Mouse (Mus musculus) neural tube, embryonic 12.5 days (tissue): ENCODE results near the gene Samd4b. TPM values are rescaled to one million over a fixed set of nuclear protein-coding genes. Genes with fewer than 3 reads are reported as not detected.

Experiments
- ATAC-seq: fragments of 200-750 bp; cut with Nextera tagmentation; 2 replicates; pipeline ENCODE4 v1.8.0; 2017; ENCODE audit warnings: low read depth, mild to moderate bottlenecking, moderate TSS enrichment, moderate library complexity; ENCODE audit not compliant: low FRiP score
- H3K27ac ChIP-seq: fragments of 300-500 bp; sonication (generic); 2 replicates; pipeline ENCODE4 v1.5.1; 2016
- H3K27me3 ChIP-seq: fragments of 300-500 bp; sonication (generic); replicated peaks from 2 replicates; pipeline ENCODE4 v1.6.1; 2016; ENCODE audit warnings: mild to moderate bottlenecking
- H3K36me3 ChIP-seq: fragments of 300-500 bp; sonication (generic); 2 replicates; pipeline ENCODE4 v1.6.1; 2016; ENCODE audit warnings: mild to moderate bottlenecking
- H3K4me1 ChIP-seq: fragments of 300-500 bp; sonication (generic); 2 replicates; pipeline ENCODE4 v1.6.1; 2016
- H3K4me2 ChIP-seq: fragments of 300-500 bp; sonication (generic); replicated peaks from 2 replicates; pipeline ENCODE4 v1.6.1; 2016; ENCODE audit warnings: mild to moderate bottlenecking
- H3K4me3 ChIP-seq: fragments of 300-500 bp; sonication (generic); 2 replicates; pipeline ENCODE4 v1.5.1; 2016
- H3K9ac ChIP-seq: fragments of 300-500 bp; sonication (generic); 2 replicates; pipeline ENCODE4 v1.6.1; 2016; ENCODE audit warnings: mild to moderate bottlenecking
- H3K9me3 ChIP-seq: fragments of 300-500 bp; sonication (generic); 2 replicates; pipeline ENCODE4 v1.6.1; 2016; ENCODE audit warnings: mild to moderate bottlenecking
- WGBS: fragments of 180-500 bp; shearing (Covaris S2); methylation state at CpG from one replicate; pipeline ENCODE4 v1.1.7; 2016; 5-methylcytosine and 5-hydroxymethylcytosine counted together
- polyA plus RNA-seq: library from polyadenylated mRNA; unstranded; fragments of >200 nt; fragmentation: Nextera tagmentation; extraction: Ambion mirVana; gene quantifications from 2 replicates; pipeline ENCODE4 v1.2.1, GENCODE M21; 2016

Gene Samd4b
- polyA plus RNA-seq, 1 experiment from 2014 or later, result 35.0 TPM

DNA sequence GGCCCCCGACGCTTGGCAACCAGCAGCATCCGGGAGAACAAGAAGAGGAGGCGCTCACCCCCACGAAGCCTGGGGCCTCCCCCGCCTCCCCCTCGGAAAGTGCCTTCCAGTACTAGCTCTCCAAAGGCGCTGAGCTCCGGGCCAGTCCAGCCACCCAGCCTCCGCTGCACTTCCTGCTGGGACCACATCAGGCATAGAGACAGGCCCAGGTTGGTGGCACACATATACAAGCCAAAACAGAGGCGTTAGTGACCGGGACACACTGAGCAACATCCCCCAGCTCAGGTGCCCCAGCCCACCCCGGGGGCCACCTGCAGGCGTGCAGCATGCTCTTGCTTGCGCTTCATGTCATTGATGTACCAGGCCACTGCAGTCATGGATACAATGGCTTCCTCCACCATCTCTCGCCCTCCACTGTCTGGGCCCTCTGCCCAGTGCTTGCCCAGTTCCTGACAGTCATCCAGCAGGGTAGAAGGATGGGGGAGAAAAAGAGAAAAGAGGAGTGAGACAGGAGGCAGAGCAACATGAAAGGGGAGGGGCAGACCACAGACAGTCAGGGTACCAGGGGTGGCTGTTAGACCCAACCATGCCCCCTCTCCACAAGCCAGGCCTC lies 230.2 kb downstream of the Samd4b start:
- no peaks in the 10 kb centered on the region for H3K9me3 ChIP-seq
- H3K27me3 ChIP-seq, result no peaks in the 10 kb centered on the region
- H3K36me3 ChIP-seq, result peaks cover 68% of the 10 kb centered on the region
- WGBS, result 92% methylated on average over 16 of the region's 16 CpGs
- H3K4me1 ChIP-seq, result peaks cover 28% of the 10 kb centered on the region
- H3K27ac ChIP-seq, result no peak overlapping the region
- H3K4me3 ChIP-seq, result no peak overlapping the region
- no peak for ATAC-seq
- no peak overlapping the region for H3K4me2 ChIP-seq
- peak overlapping the region; percentile 17; the same call in 1 of the 2 replicates for H3K9ac ChIP-seq

DNA sequence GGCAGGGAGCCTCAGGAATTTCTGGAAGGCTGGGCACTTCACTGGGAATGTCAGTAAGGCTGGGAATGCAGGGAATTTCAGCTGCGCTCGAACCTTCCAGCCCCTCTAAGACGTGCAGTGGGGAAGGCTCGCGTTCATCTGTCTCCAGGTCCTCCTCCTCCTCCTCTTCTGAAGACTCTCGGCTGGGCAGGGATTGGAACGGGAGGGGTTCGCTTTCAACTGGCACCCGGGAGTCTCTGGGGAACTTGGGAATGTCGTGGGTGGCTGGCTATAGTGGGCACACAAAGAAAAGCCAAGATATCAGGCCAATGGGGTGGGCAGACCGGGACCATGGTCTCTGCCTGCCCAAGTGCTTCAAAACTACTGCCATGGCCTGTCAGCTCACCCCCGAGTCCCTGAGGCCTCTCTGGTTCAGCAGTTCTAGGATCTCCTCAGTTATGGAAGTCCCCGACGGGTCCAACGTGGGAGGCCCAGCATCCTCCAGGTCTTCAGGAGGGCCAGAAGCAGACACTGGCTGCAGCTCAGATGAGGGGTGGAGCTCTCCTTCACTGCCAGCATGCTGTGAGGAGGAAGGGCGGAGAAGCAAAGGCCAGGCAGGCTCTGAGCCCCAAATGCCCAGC lies 235.4 kb downstream of the Samd4b start:
- Histone ChIP-seq H3K4me2 (no peak overlapping the region), H3K9ac (no peak overlapping the region), H3K27ac (no peak overlapping the region), H3K4me3 (no peak overlapping the region), H3K36me3 (peaks cover 82% of the 10 kb centered on the region), H3K9me3 (no peaks in the 10 kb centered on the region), H3K4me1 (0 out of 2 replicates have a peak, but pooled peaks cover 5% of the 10 kb centered on the region), H3K27me3 (no peaks in the 10 kb centered on the region)
- 89% methylated on average over 16 of the region's 16 CpGs for WGBS
- no peak for ATAC-seq

DNA sequence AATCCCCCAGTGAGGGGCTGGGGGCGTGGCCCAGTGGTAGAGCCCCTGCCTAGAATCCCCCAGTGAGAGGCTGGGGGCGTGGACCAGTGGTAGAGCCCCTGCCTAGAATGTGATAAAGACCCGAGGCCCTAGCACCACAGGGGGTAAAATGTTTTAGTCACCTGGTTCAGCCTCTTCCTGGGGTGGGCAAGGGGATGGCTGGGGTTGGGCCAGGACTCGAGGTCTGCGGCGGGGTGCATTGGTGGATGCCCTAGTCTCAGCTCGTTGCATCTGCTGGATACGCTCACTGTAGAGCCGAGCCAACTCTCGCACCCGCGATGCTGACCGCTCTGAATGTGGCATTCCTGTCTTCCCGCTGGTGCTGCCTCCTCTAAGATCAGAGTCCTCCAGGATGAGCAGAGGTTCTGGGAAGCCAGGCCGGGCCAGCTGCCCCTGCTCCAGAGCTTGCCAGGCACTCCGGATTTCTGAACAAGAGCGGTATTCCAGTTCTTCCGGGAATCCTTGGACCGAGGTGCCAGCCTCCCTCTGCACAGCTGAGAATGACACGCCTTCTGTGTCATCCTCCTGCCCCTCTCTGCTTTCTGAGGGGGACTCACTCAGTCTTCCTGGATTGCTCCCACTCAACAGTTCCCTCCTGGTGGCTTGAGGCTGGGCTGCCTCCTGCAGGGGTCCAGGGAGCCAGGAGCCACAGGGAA lies 236.2 kb downstream of the Samd4b start:
- no peaks in the 10 kb centered on the region for H3K27me3 ChIP-seq
- H3K36me3 ChIP-seq, result peaks cover 75% of the 10 kb centered on the region
- no peak overlapping the region for H3K4me2 ChIP-seq
- no peak for ATAC-seq
- H3K4me3 ChIP-seq, result no peak overlapping the region
- H3K9me3 ChIP-seq, result no peaks in the 10 kb centered on the region
- 96% methylated on average over 20 of the region's 20 CpGs for WGBS
- H3K4me1 ChIP-seq, result 0 out of 2 replicates have a peak, but pooled peaks cover 6% of the 10 kb centered on the region
- H3K9ac ChIP-seq, result no peak overlapping the region
- no peak overlapping the region for H3K27ac ChIP-seq

DNA sequence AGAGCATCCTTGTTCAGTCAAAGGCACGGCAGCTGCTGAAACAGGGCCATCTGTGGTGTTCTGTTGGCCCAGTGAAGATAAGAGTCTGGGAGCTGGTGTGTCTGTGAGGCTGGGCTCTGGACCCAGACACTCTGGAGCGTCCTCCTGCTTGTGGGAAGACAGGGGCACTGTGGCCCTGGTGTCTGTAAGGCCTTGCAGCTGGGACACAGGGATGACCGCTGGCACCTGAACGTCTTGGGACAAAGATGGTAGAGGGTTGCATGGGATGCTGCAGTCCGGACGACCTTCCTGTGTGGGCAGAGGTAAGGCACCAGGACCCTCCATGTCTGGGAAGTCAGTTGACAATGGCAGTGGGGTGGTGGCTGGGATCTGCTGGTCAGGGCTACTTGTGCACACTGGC lies 237.7 kb downstream of the Samd4b start:
- no peak overlapping the region for H3K9ac ChIP-seq
- peaks cover 63% of the 10 kb centered on the region for H3K36me3 ChIP-seq
- H3K27me3 ChIP-seq, result no peaks in the 10 kb centered on the region
- ATAC-seq, result no peak
- no peak overlapping the region for H3K4me3 ChIP-seq
- H3K4me1 ChIP-seq, result 0 out of 2 replicates have a peak, but pooled peaks cover 6% of the 10 kb centered on the region
- H3K4me2 ChIP-seq, result no peak overlapping the region
- 96% methylated on average over 6 of the region's 6 CpGs for WGBS
- H3K9me3 ChIP-seq, result no peaks in the 10 kb centered on the region
- H3K27ac ChIP-seq, result no peak overlapping the region

DNA sequence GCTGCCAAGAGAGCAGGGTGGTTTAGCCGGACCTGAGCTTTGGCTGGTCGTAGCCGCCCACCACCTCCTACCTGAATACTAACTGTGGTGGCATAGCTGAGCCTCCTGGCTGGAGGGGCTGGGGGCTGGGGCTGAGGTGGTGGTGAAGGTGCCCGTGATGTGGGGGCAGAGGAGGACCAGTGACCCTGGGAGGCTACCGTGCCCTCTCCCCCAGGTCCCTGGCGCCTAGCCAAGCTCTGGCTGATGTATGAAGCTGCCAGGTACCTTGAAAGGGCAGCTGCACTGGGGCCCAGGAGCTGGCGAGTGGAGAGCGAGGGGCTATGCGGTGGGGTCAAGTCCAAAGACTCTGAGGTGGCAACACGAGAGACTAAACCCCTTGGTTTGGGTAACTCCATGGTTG lies 238.1 kb downstream of the Samd4b start:
- Histone ChIP-seq H3K4me2 (no peak overlapping the region), H3K27me3 (no peaks in the 10 kb centered on the region), H3K4me3 (no peak overlapping the region), H3K9me3 (no peaks in the 10 kb centered on the region), H3K27ac (no peak overlapping the region), H3K4me1 (0 out of 2 replicates have a peak, but pooled peaks cover 6% of the 10 kb centered on the region), H3K36me3 (peaks cover 63% of the 10 kb centered on the region), H3K9ac (no peak overlapping the region)
- WGBS, result 93% methylated on average over 10 of the region's 10 CpGs
- ATAC-seq, result no peak

DNA sequence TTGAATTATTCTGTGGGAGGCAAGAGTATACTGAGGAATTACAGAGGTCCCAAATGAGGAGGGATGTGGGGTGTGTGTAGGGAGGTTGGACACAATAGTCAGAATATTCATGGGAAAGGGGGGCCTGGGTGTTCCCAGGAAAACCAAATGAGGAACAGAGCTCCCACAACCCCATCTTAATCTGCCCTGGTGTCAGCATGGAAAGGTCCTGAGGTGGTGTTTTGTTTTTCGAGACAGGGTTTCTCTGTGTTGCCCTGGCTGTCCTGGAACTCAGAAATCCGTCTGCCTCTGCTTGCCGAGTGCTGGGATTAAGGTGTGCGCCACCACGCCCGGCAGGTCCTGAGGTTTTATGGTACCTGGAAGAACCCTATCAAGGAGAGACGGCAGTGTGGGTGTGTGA lies 239.5 kb downstream of the Samd4b start:
- no peak overlapping the region for H3K4me2 ChIP-seq
- ATAC-seq, result no peak

DNA sequence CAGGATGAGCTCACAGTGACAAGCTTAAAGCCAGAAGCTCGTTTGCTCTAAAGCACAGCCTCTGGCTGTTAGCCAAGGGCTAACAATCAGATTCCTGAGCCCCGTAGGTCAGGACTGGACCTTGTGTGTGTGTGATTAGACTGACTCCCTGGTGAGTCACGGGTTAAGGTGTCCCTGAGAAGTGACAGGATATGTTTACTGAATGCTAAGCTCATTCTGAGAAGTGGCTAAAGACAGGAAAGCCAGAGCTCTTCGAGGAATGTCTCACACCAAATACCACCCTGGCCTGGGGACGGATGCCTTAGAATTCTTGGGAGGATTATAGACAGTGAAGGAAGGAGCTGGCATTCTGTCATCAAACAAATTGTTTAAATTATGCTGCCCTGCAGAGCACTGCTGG lies 240.0 kb downstream of the Samd4b start:
- peaks cover 65% of the 10 kb centered on the region for H3K36me3 ChIP-seq
- H3K4me1 ChIP-seq, result 0 out of 2 replicates have a peak, but pooled peaks cover 6% of the 10 kb centered on the region
- 0 out of 2 replicates have a peak overlapping the region, but pooled peaks have one; percentile 5 for H3K9ac ChIP-seq
- no peaks in the 10 kb centered on the region for H3K9me3 ChIP-seq
- H3K4me3 ChIP-seq, result no peak overlapping the region
- no peak for ATAC-seq
- 26% methylated on average over 5 of the region's 5 CpGs for WGBS
- no peaks in the 10 kb centered on the region for H3K27me3 ChIP-seq
- H3K4me2 ChIP-seq, result no peak overlapping the region
- H3K27ac ChIP-seq, result no peak overlapping the region

More for the DNA sequence above, 239.5 kb downstream of the Samd4b start:
- H3K27me3 ChIP-seq, result no peaks in the 10 kb centered on the region
- peaks cover 62% of the 10 kb centered on the region for H3K36me3 ChIP-seq
- H3K9ac ChIP-seq, result no peak overlapping the region
- no peak overlapping the region for H3K4me3 ChIP-seq
- 81% methylated on average over 7 of the region's 7 CpGs for WGBS
- 0 out of 2 replicates have a peak, but pooled peaks cover 6% of the 10 kb centered on the region for H3K4me1 ChIP-seq
- no peaks in the 10 kb centered on the region for H3K9me3 ChIP-seq
- H3K27ac ChIP-seq, result no peak overlapping the region

DNA sequence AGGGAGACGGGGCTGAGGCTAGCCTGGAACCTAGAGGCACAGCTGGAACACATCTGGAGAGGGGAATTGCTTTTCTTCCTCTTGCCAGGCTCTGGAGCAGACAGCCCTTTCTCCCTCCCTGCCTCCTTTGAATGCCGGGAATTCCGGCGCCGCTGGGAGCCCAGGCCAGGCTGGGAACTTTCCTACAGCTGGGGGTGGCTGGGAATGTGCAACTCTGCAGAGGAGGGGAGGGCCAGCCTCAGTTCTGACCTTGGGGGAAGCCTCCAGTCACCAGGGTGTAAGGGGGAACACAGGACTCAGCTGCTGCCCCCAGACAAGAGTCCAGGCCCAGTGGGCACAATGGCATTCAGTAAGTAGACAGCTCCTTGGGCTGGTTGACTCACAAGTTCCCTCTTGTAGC lies 241.0 kb downstream of the Samd4b start:
- peaks cover 60% of the 10 kb centered on the region for H3K36me3 ChIP-seq

DNA sequence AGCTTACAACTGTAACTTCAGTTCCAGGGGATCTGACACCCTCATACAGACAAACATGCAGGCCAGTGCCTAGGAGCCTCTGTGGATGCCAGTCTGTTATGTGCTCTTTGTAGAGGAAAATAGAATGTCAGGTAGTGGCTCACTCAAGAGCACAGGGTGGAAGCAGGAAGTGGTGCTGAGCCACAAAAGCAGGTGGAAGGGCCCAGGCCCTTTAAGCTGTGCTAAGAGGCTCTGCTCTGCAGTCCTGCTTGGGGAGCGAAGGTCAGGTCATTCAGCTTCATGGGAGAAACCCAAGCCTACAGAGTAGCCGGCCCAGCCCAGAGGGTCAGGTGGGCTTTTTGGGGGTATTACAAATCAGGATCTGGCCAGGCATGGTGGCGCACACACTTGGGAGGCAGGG lies 242.7 kb downstream of the Samd4b start:
- H3K4me3 ChIP-seq, result no peak overlapping the region
- H3K9me3 ChIP-seq, result no peaks in the 10 kb centered on the region
- no peak overlapping the region for H3K9ac ChIP-seq
- no peak overlapping the region for H3K27ac ChIP-seq
- no peaks in the 10 kb centered on the region for H3K27me3 ChIP-seq
- H3K36me3 ChIP-seq, result peaks cover 44% of the 10 kb centered on the region
- H3K4me2 ChIP-seq, result no peak overlapping the region
- 93% methylated on average over 3 of the region's 3 CpGs for WGBS
- no peak for ATAC-seq
- H3K4me1 ChIP-seq, result peaks cover 17% of the 10 kb centered on the region

More for the DNA sequence above, 241.0 kb downstream of the Samd4b start:
- WGBS, result 6% methylated on average over 5 of the region's 5 CpGs
- Histone ChIP-seq H3K4me3 (no peak overlapping the region), H3K27me3 (no peaks in the 10 kb centered on the region), H3K4me1 (0 out of 2 replicates have a peak, but pooled peaks cover 9% of the 10 kb centered on the region), H3K27ac (no peak overlapping the region), H3K9me3 (no peaks in the 10 kb centered on the region), H3K9ac (no peak overlapping the region), H3K4me2 (no peak overlapping the region)
- no peak for ATAC-seq

DNA sequence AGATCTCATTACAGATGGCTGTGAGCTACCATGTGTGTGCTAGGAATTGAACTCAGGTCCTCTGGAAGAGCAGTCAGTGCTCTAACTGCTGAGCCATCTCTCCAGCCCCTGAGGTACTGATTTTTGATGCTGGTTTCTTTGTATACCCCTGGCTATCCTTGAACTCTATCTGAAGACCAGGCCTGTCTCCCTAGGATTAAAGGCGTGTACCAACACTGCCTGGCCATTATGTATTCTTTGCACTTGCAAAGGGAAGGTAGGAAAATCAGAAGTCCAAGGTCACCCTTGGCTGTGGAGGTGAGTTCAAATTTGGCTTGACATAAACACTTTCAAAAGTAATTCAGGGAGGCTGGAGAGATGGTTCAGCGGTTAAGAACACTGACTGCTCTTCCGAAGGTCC lies 243.3 kb downstream of the Samd4b start:
- Histone ChIP-seq H3K27me3 (no peaks in the 10 kb centered on the region), H3K4me2 (no peak overlapping the region), H3K4me3 (no peak overlapping the region), H3K9me3 (no peaks in the 10 kb centered on the region), H3K27ac (no peak overlapping the region), H3K36me3 (peaks cover 38% of the 10 kb centered on the region), H3K4me1 (peaks cover 22% of the 10 kb centered on the region), H3K9ac (no peak overlapping the region)
- 93% methylated on average over 3 of the region's 3 CpGs for WGBS
- no peak for ATAC-seq

DNA sequence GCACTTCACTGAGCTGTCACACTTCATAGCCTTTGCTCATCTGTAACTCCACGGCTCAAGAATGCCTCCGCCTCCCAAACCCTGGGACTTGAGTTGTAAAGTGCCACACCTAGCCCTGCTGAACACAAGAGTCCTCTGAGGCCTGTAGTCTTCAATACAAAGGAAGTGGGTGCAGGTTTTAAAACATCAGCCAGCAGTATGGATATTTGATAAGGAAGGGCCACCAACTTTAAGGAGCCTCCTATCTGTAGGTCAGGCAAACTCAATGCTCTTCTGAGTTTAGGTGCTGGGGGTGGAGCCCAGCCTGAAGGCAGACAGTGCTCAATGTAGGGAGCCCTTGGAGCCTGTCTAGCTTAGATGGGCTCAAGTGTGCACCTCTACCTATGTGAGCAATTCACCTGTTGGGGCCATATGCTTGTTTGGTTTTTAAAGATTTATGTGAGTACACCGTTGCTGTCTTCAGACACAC lies 243.8 kb downstream of the Samd4b start:
- H3K4me1 ChIP-seq, result peaks cover 24% of the 10 kb centered on the region
- ATAC-seq, result no peak

DNA sequence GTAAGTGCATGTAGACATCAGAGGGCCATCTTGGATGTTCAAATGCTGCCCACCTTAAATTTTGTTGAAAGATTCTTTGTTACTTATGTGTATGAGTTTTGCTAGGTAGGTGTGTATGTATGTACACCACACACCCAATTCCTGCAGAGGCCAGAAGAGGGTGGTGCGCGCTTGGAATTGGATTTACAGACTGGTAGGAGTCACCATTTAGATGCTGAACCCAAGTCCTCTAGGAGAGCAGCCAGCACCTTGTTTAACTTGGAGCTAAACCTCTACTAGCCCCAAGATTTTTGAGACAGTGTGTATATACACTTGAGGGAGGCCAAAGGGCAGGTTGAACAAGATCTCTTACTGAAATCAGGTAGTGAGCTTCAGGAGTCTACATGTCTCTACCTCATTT lies 244.7 kb downstream of the Samd4b start:
- no peak overlapping the region for H3K9ac ChIP-seq
- WGBS, result 98% methylated on average over 2 of the region's 2 CpGs
- H3K4me2 ChIP-seq, result no peak overlapping the region
- H3K4me1 ChIP-seq, result peaks cover 24% of the 10 kb centered on the region
- H3K27ac ChIP-seq, result no peak overlapping the region
- ATAC-seq, result no peak
- peaks cover 31% of the 10 kb centered on the region for H3K36me3 ChIP-seq
- H3K9me3 ChIP-seq, result no peaks in the 10 kb centered on the region
- no peaks in the 10 kb centered on the region for H3K27me3 ChIP-seq
- H3K4me3 ChIP-seq, result no peak overlapping the region

More for the DNA sequence above, 243.8 kb downstream of the Samd4b start:
- H3K9ac ChIP-seq, result no peak overlapping the region
- H3K9me3 ChIP-seq, result no peaks in the 10 kb centered on the region
- H3K36me3 ChIP-seq, result peaks cover 33% of the 10 kb centered on the region
- no peak overlapping the region for H3K4me3 ChIP-seq
- H3K27me3 ChIP-seq, result no peaks in the 10 kb centered on the region
- H3K27ac ChIP-seq, result no peak overlapping the region
- WGBS, result 93% methylated on average over 3 of the region's 3 CpGs
- H3K4me2 ChIP-seq, result no peak overlapping the region
